Mouse (Mus musculus) forebrain, embryonic 14.5 days (tissue): ENCODE data around the gene Tinag. TPM values are rescaled to one million over a fixed set of nuclear protein-coding genes. Genes with fewer than 3 reads are reported as not detected.

ENCODE experiments used
- ATAC-seq: fragments of 200-750 bp; cut with Nextera tagmentation; 2 replicates; pipeline ENCODE4 v1.8.0; 2017; ENCODE audit warnings: mild to moderate bottlenecking, moderate library complexity
- DNase-seq: peaks from one replicate; pipeline ENCODE4 v3.0.0-alpha.2; 2015; ENCODE audit warnings: low spot score
- H3K27ac ChIP-seq: fragments of 300-500 bp; sonication (generic); 2 replicates; pipeline ENCODE4 v1.5.1; 2014; ENCODE audit warnings: low read depth, mild to moderate bottlenecking, control low read depth, low read length, moderate library complexity
- H3K27me3 ChIP-seq: fragments of 300-500 bp; sonication (generic); replicated peaks from 2 replicates; pipeline ENCODE4 v1.6.1; 2014; ENCODE audit warnings: low read length, control low read depth, mixed read lengths; ENCODE audit not compliant: control insufficient read depth, insufficient read depth
- H3K36me3 ChIP-seq: fragments of 300-500 bp; sonication (generic); 2 replicates; pipeline ENCODE4 v1.6.1; 2014; ENCODE audit warnings: low read length, control low read depth; ENCODE audit not compliant: control insufficient read depth, insufficient read depth
- H3K4me1 ChIP-seq: fragments of 300-500 bp; sonication (generic); 2 replicates; pipeline ENCODE4 v1.6.1; 2014; ENCODE audit warnings: antibody characterized with exemption, low read length, control low read depth; ENCODE audit not compliant: control insufficient read depth, insufficient read depth
- H3K4me2 ChIP-seq: fragments of 300-500 bp; sonication (generic); 2 replicates; pipeline ENCODE4 v1.6.1; 2014; ENCODE audit warnings: mild to moderate bottlenecking, control low read depth, low read length
- H3K4me3 ChIP-seq: fragments of 300-500 bp; sonication (generic); 2 replicates; pipeline ENCODE4 v1.5.1; 2014; ENCODE audit warnings: low read depth, low read length, control low read depth
- H3K9ac ChIP-seq: fragments of 300-500 bp; sonication (generic); 2 replicates; pipeline ENCODE4 v1.6.1; 2014; ENCODE audit warnings: mild to moderate bottlenecking, low read length, control low read depth, moderate library complexity
- H3K9me3 ChIP-seq: fragments of 300-500 bp; sonication (generic); replicated peaks from 2 replicates; pipeline ENCODE4 v1.6.1; 2016; ENCODE audit warnings: low read length, control low read depth, mixed read lengths; ENCODE audit not compliant: control insufficient read depth
- WGBS: fragments of 180-500 bp; shearing (Covaris S2); extraction: QIAGEN DNeasy Blood & Tissue Kit; methylation state at CpG from one replicate; pipeline ENCODE4 v1.1.7; 2014; 5-methylcytosine and 5-hydroxymethylcytosine counted together
- polyA plus RNA-seq: library from polyadenylated mRNA; unstranded; fragments of >200 nt; fragmentation: Nextera tagmentation; extraction: Ambion mirVana; gene quantifications from 2 replicates; pipeline ENCODE4 v1.2.1, GENCODE M21; 2014

The Tinag gene
- polyA plus RNA-seq, 1 experiment from 2014 or later = not detected

DNA sequence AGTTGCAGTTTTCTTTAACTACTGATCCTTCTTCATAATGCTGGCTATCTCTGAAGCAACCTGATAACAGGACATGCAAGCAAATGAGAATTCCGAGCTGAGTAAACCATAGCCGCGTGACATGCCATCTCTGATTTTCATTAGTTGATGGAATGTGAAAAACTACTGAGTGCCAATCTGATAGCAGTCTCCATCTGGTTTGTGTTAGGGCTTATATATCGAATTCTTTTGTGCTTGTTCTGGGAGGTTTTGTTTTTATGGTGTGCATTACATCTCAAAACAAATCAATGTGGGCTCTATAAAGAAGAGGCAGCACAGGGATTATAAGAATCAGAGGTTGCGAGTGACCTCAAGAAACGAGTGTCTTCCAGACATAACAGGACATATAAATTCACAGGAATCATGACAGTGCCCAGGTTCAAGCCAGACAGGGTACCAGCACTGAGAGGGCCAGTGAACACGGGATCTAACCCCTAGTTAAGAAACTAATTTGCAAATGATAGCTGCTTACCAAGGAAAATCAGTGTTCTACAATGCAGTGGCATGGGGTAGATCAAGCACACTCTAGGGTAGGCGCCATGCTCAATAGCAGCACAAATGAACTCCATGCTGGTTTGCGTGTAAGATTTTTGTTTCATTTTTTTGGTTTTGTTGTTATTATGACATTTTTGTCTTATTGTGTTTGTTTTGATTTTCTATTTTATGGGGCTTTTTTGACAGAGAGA, 13.0 kb downstream of the Tinag start:
- no peaks in the 10 kb centered on the region for H3K9me3 ChIP-seq
- 84% methylated on average over 9 of the region's 9 CpGs for WGBS
- no peak for DNase-seq

DNA sequence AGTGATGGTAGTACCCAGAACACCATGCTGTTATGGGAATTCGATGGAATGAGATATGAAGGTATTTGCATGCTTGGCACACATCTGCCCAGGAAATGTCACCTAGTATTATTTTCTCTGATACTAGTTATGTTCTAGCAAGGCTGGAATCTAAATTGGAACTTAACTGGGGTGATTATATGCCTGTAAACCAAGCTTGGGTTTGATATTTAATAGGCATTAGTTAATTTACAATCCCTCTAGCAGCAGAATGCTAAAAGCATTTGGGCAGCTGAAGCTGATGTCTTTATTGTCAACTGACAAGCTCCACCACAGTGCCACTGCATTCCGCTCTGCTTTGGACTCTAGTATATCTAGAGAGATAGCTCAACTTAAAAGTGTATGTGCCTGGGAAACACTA, 20.3 kb downstream of the Tinag start:
- 89% methylated on average over 2 of the region's 2 CpGs for WGBS
- Histone ChIP-seq H3K27ac (no peak overlapping the region), H3K36me3 (no peaks in the 10 kb centered on the region), H3K4me1 (no peaks in the 10 kb centered on the region), H3K4me2 (no peak overlapping the region), H3K4me3 (no peak overlapping the region), H3K9me3 (no peaks in the 10 kb centered on the region), H3K27me3 (no peaks in the 10 kb centered on the region), H3K9ac (no peak overlapping the region)
- ATAC-seq = no peak
- DNase-seq = no peak

More for the DNA sequence above, 13.0 kb downstream of the Tinag start:
- no peaks in the 10 kb centered on the region for H3K36me3 ChIP-seq
- H3K4me3 ChIP-seq = no peak overlapping the region
- H3K27me3 ChIP-seq = no peaks in the 10 kb centered on the region
- no peak overlapping the region for H3K27ac ChIP-seq
- no peak for ATAC-seq
- H3K4me2 ChIP-seq = no peak overlapping the region
- H3K4me1 ChIP-seq = no peaks in the 10 kb centered on the region
- H3K9ac ChIP-seq = no peak overlapping the region

DNA sequence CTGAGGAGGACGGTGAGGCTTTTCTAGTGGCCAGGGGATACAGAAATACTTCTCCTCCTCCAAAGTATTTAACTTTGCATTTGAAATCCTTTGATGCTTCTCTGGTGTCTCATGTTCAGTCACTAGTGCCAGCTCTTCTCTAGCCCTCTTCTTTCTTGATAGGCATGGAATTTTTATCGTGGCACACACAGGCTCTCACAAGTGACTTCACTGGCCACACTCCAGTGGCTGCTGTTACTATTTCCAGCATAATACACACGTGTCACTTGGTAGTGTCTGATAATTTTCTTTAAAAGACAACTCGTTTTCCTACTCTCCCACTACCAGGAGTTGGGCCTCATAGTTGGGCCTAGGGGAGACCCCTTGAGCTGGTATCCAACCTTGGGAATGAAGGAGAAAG, 26.7 kb downstream of the Tinag start:
- Histone ChIP-seq H3K9me3 (no peaks in the 10 kb centered on the region), H3K36me3 (no peaks in the 10 kb centered on the region), H3K27me3 (no peaks in the 10 kb centered on the region), H3K27ac (no peak overlapping the region), H3K4me3 (no peak overlapping the region), H3K9ac (no peak overlapping the region), H3K4me2 (no peak overlapping the region), H3K4me1 (no peaks in the 10 kb centered on the region)
- ATAC-seq (no peak), DNase-seq (no peak)
- 73% methylated on average over 4 of the region's 4 CpGs for WGBS

DNA sequence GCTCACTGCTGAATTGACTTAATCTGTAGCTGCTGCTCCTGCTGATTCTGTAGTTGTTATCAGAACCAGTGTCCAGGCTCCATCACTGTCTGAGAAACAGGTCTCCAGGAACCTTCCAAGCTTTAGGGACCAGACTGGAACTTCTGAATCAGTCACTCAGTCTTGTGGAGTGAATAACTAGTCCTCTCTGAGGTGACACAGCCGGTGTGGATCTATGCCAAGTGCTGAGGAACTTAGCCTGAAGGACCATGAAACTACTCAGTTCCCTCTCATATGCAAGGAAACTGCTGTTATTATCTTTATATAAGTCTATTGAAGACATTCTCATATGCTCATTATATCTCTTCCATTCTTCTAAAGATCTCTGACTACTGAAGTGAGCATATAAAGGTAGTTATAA, 49.6 kb downstream of the Tinag start:
- WGBS = 93% methylated on average over 1 of the region's 1 CpGs
- no peak for DNase-seq
- ATAC-seq = no peak
- Histone ChIP-seq H3K4me1 (no peaks in the 10 kb centered on the region), H3K27ac (no peak overlapping the region), H3K9me3 (no peaks in the 10 kb centered on the region), H3K4me2 (no peak overlapping the region), H3K9ac (no peak overlapping the region), H3K36me3 (no peaks in the 10 kb centered on the region), H3K4me3 (no peak overlapping the region), H3K27me3 (no peaks in the 10 kb centered on the region)

DNA sequence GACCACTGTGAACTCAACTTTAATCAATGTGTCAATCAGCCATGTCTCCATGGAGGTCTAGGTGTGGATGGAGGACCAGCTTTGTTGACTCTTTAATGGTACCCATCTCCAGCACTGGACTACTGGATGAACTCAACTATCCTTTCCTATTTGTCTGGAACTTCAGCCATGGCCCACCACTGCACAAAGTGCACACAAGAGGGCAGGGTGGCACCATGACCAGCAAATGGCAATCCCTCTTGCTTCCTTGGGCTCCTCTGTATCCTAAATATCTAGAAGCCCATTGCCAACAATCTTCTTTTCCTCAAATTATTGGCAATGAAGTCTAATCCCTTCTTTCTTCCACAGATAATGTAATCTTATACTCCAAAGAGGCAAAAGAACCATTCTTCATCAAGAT, 55.6 kb downstream of the Tinag start:
- ATAC-seq (no peak), DNase-seq (no peak)
- no peaks in the 10 kb centered on the region for H3K27me3 ChIP-seq
- H3K4me3 ChIP-seq = no peak overlapping the region
- H3K9ac ChIP-seq = no peak overlapping the region
- no peaks in the 10 kb centered on the region for H3K9me3 ChIP-seq
- H3K27ac ChIP-seq = no peak overlapping the region
- H3K4me2 ChIP-seq = no peak overlapping the region
- no peaks in the 10 kb centered on the region for H3K4me1 ChIP-seq
- H3K36me3 ChIP-seq = no peaks in the 10 kb centered on the region

DNA sequence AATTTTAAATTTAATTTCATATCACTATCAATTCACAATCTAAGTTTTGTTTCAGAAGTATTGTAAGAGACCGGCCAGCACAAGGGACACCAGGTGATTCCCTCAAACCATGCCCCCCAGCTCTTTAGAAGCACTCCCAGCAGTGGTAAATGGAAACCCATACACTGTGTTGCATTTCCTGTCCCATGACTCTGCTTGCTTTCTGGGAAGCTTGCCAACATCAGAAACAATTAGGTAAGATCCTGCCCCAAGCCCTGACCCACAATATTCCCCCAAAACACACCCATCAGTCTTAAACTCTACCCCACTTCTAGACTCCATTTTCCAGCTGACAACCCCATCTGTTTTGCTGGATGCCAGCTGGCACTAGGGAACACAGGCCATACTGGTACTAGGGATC, 110.8 kb downstream of the Tinag start:
- no peak for ATAC-seq

DNA sequence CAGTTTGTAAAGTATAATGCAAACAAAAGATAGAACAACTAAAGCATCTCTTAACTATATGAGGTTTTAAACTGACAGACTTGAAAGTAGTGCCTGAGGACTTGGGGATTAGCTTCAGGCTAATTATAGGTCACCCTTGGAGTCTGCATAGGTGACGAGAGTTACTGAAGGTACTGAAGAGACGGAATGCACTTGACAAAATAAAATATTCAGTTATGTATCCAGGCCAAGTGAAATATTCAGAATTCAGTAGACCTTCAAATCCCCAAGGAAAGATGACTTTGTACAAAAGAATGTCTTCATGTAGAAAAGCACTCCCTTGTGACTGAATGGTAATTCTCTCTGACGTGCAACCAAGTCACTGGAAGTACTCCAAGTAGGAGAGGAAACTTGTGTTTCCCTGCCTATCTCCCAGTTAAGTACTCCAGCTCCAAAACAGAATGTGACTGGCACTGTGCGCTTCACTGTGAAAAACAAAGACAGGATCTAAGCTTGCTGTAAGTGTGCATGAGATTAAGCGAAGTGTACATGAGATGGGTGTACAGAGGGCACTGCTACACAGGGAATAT, 130.4 kb downstream of the Tinag start:
- Histone ChIP-seq H3K27ac (no peak overlapping the region), H3K9ac (no peak overlapping the region), H3K36me3 (no peaks in the 10 kb centered on the region), H3K4me1 (no peaks in the 10 kb centered on the region), H3K9me3 (no peaks in the 10 kb centered on the region), H3K27me3 (no peaks in the 10 kb centered on the region), H3K4me3 (no peak overlapping the region), H3K4me2 (no peak overlapping the region)
- DNase-seq (no peak), ATAC-seq (no peak)
- WGBS = 82% methylated on average over 5 of the region's 5 CpGs

More for the DNA sequence above, 110.8 kb downstream of the Tinag start:
- 89% methylated on average over 1 of the region's 1 CpGs for WGBS
- H3K4me1 ChIP-seq = no peaks in the 10 kb centered on the region
- no peaks in the 10 kb centered on the region for H3K9me3 ChIP-seq
- H3K4me3 ChIP-seq = no peak overlapping the region
- no peak overlapping the region for H3K27ac ChIP-seq
- H3K9ac ChIP-seq = no peak overlapping the region
- DNase-seq = no peak
- no peaks in the 10 kb centered on the region for H3K36me3 ChIP-seq
- H3K27me3 ChIP-seq = no peaks in the 10 kb centered on the region
- no peak overlapping the region for H3K4me2 ChIP-seq
